9 mouse cellular contexts compared by ENCODE assay signal in the genomic region with DNA sequence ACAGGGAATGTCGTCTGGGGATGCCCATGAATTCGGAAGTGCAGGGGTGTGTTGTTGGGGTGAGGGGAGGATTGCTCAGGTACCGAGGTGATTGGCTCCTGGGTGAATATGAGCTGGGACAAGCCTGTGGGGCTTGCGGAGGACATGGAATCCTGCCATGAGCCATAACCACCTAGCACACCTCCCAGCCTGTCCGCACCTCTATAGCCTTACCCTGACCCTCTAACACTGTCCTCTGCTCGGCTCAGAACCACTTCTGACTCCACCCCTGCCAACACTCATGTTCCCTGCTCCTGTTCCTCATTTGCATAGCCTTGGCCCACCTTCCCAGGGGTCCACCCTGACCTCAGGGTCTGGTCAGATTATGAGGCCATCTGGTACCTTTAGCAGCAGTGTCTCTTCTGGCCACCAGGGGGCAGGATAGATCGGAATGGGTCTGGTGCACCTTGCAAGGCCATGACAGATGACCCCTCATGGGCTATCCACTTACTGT. TPM values are rescaled to one million over a fixed set of nuclear protein-coding genes. Genes with fewer than 3 reads are reported as not detected.
A peak's percentile ranks its signal among the peaks of the same experiment; 100 is the strongest.
DNase-seq lines count a peak whose midpoint lies in the region; ATAC-seq and TF ChIP-seq lines count a peak whose summit lies in the region.
"Had no signal": no experiment of that assay in that cellular context is flagged by ENCODE, and none has a peak within 500 bp of the region (broad histone marks: within the 10 kb centered on the region; RNA-seq: fewer than 3 reads in every experiment).

No protein-coding gene starts in this region.

- peak; percentile 22 to 33; a peak in 2 of 4 replicates for ATAC-seq in hematopoietic stem cell, adult 5-6 weeks (replicated peaks in 1 of 2; ENCODE audit: insufficient read depth in 1 of 2, low FRiP score in 2 of 2, low TSS enrichment in 1 of 2, low read depth in 1 of 2, poor library complexity in 2 of 2, severe bottlenecking in 2 of 2)
- ATAC-seq in megakaryocyte progenitor cell, adult 5-6 weeks (replicated peaks; ENCODE audit: poor library complexity): peak; percentile 58
- ATAC-seq in activated CD4-positive, CD25-positive, alpha-beta regulatory T cell, adult 4 months: no peak

- WGBS in bone marrow, adult 2 months: 42% methylated on average over 7 of the region's 7 CpGs

- intact Hi-C loops in gastrocnemius, adult 2 months (cut with DNase I): loop anchor here (1.0 kb wide), 1 partner anchor 41 kb away; no protein-coding TSS in a partner anchor
- intact Hi-C loops in gastrocnemius, postnatal 36 days (cut with DNase I): loop anchor here (1.0 kb wide), 1 partner anchor 39 kb away; no protein-coding TSS in a partner anchor

- no peak for TF ChIP-seq POLR2A in bone marrow, adult 2 months (IDR thresholded peaks at IDR 0.05; ENCODE audit: borderline replicate concordance, control insufficient read depth, low read depth, low read length)

- TF ChIP-seq CTCF in gastrocnemius, adult 2 months (IDR thresholded peaks at IDR 0.05): peak; percentile 95
- peak; percentile 86 for TF ChIP-seq CTCF in bone marrow, adult 2 months (IDR thresholded peaks at IDR 0.05; ENCODE audit: control insufficient read depth, insufficient read depth, low read length)

- H3K4me3 ChIP-seq in gastrocnemius, adult 2 months: no peak overlapping the region
- H3K4me3 ChIP-seq in bone marrow, adult 2 months (replicated peaks; ENCODE audit: control insufficient read depth, low read depth, low read length): no peak overlapping the region
- H3K4me3 ChIP-seq: limb, embryonic 13.5 days had no signal

- DNase-seq in gastrocnemius, adult 2 months: peak; percentile 48
- DNase-seq in gastrocnemius, postnatal 36 days: no peak
- DNase-seq in 416B (ENCODE audit: low read depth): peak; percentile 36
- no peak for DNase-seq in Muller cell, postnatal 12 days (ENCODE audit: inconsistent ontology term)

- H3K4me1 ChIP-seq in bone marrow, adult 2 months (ENCODE audit: control insufficient read depth, insufficient read depth, low read length): no peaks in the 10 kb centered on the region

- no peak overlapping the region for H3K27ac ChIP-seq in gastrocnemius, adult 2 months
- no peak overlapping the region for H3K27ac ChIP-seq in bone marrow, adult 2 months (ENCODE audit: control insufficient read depth, insufficient read depth, low read depth, low read length, poor library complexity)
- H3K27ac ChIP-seq: limb, embryonic 13.5 days had no signal

RNA-seq across cellular contexts. Expression of a gene that starts 18.5 kb away (rescaled TPM):
- total RNA-seq in gastrocnemius, adult 2 months (2021): 1 to 10 TPM; 4.4 to 8.6 TPM
- total RNA-seq in gastrocnemius, postnatal 36 days (2021): 10 to 100 TPM in 1 of 2 experiments, 1 to 10 TPM in 1; 5.4 to 10.7 TPM
- 2.0 and 3.0 TPM in 2 replicates for polyA plus RNA-seq in bone marrow, adult 2 months (2011; ENCODE audit: insufficient read depth, insufficient read length, low replicate concordance, missing spikeins)
- total RNA-seq in hematopoietic stem cell, adult 5-6 weeks (2017): 1.8 and 7.0 TPM in 2 replicates
- total RNA-seq in megakaryocyte progenitor cell, adult 5-6 weeks (2015): 1.5 and 1.7 TPM in 2 replicates
- 0.83 and 0.98 TPM in 2 replicates for total RNA-seq in megakaryocyte progenitor cell, adult 5-6 weeks (2017)
- under 1 TPM in 1 of 2 experiments, not detected in 1; 0.53 TPM for polyA plus RNA-seq in activated CD4-positive, CD25-positive, alpha-beta regulatory T cell, adult 4 months (2017; shearing (Covaris generic))

Comparison
In these comparisons a context has a peak if more than half of its experiments do, and no peak if none do; other contexts are left out.
1. DNase-seq: peak in gastrocnemius, adult 2 months (single experiment) and 416B (single experiment); none in gastrocnemius, postnatal 36 days (0 of 2) and Muller cell, postnatal 12 days (single experiment).